Mouse (Mus musculus) left cerebral cortex, postnatal 10 days (tissue): ENCODE data around the gene Arid1b. TPM values are rescaled to one million over a fixed set of nuclear protein-coding genes. Genes with fewer than 3 reads are reported as not detected.
"Not testable (repeated sequence)": the region's sequence is repeated elsewhere in the genome, so short reads cannot be mapped to it uniquely, and the experiment has no call there.

ENCODE experiments used
- DNase-seq, 2 experiments: peaks; one replicate each; pipeline ENCODE4 v3.0.0; 2021 to 2022; ENCODE audit warnings: low spot score in 2 of 2, mixed read lengths in 1 of 2; ENCODE audit errors: extremely low spot score in 1 of 2
- intact Hi-C: fragments of 180-260 bp; cut with DNase I; formaldehyde crosslinking; loops from one replicate; pipeline ENCODE4 v1.15.1; 2025
- total RNA-seq, 2 experiments: library from RNA; stranded (reverse); gene quantifications; 2 replicates each; pipeline ENCODE4 v1.2.3; 2021

Gene Arid1b
- total RNA-seq, 2 experiments from 2014 or later, result 77.4 to 83.3 TPM

GRCm38 (mm10) chr17:5097046-5097445, 102.9 kb downstream of the Arid1b start:
- DNase-seq, result no peak
- intact Hi-C loops, result no loop called here

DNA sequence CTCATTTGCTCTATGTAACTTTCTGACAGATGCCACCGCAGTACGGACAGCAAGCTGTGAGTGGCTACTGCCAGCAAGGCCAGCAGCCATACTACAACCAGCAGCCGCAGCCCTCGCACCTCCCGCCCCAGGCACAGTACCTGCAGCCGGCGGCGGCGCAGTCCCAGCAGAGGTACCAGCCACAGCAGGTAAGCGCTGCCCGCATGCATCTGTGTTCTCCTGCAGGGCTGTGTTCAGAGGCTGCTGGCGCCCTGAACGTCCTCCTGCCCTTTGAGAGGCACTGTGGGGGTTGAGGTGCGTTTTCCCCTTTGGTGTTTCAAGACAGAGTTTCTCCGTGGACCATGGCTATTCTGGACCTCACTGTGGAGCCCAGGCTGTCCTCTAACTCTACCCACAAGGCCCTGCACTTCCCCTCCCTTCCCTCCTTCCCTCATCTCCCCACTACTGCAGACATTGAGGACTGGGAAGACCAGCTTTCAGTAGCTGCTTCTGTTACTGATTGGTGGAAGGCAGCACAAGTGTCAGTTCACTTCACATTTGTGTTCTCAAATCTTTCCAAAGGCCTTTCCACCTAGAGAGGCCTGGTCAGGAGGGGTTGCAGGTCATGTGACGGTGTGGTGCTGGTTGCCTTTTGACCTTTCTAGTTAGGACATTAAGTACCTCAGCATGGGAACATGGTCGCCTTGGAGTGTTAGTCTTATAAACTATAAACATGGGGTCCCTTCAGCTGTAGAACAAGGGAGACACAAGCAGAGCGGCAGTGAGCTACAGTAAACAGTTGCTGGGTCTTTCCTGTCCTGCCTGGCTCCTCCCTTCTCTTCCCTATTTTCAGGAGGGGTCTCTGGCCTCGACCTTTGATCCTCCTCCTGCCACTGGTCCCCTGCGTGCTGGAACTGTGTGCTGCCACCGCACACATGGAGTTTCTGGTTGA, 103.7 kb downstream of the Arid1b start:
- intact Hi-C loops, result no loop called here
- no peak for DNase-seq

GRCm38 (mm10) chr17:5098727-5099126, 104.6 kb downstream of the Arid1b start:
- no peak for DNase-seq
- intact Hi-C loops, result no loop called here

DNA sequence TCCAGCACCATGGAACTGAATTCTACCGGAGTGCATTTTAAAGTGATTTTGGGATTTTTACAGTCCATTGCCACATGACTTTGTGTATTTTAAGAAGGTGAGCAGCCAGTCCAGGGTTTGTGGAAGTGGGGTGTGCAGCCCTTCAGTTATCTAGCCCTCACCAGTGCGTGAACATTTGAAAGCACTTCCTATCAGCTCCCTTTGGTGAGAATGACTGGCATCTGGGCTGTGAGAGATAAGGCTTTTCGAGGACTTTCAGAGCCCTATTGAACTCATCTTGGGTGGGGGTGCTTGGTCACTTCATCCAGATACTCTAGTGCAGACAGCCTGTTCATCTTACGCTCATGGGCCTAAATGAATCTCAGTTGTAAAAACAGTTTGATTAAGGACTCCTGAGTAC, 105.1 kb downstream of the Arid1b start:
- intact Hi-C loops, result no loop called here
- no peak for DNase-seq

GRCm38 (mm10) chr17:5101157-5101556, 107.0 kb downstream of the Arid1b start:
- intact Hi-C loops, result no loop called here

DNA sequence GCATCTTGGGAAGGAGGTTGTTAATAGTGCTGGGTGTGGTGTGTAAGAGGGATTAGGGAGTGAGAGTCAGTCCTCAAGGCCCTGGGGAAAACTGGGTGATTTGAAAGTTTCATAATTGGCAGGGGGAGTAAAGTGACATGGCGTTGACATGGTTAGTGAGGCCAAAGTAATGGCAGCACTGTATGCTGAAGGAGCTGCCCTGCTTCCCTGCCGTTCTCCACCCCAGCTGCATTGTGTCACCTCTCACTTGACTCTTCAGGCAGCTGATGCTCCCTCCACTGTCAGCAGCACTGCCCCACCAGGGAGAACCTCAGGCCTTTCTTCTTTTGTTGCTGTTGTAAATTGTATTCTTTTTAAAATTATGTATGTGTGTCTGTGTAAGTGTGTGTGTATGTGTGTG, 107.8 kb downstream of the Arid1b start:
- intact Hi-C loops, result no loop called here

More at GRCm38 (mm10) chr17:5101157-5101556, 107.0 kb downstream of the Arid1b start:
- no peak for DNase-seq

GRCm38 (mm10) chr17:5105746-5106145, 111.6 kb downstream of the Arid1b start:
- DNase-seq, result no peak
- intact Hi-C loops, result no loop called here

More for the DNA sequence above, 107.8 kb downstream of the Arid1b start:
- DNase-seq, result no peak

DNA sequence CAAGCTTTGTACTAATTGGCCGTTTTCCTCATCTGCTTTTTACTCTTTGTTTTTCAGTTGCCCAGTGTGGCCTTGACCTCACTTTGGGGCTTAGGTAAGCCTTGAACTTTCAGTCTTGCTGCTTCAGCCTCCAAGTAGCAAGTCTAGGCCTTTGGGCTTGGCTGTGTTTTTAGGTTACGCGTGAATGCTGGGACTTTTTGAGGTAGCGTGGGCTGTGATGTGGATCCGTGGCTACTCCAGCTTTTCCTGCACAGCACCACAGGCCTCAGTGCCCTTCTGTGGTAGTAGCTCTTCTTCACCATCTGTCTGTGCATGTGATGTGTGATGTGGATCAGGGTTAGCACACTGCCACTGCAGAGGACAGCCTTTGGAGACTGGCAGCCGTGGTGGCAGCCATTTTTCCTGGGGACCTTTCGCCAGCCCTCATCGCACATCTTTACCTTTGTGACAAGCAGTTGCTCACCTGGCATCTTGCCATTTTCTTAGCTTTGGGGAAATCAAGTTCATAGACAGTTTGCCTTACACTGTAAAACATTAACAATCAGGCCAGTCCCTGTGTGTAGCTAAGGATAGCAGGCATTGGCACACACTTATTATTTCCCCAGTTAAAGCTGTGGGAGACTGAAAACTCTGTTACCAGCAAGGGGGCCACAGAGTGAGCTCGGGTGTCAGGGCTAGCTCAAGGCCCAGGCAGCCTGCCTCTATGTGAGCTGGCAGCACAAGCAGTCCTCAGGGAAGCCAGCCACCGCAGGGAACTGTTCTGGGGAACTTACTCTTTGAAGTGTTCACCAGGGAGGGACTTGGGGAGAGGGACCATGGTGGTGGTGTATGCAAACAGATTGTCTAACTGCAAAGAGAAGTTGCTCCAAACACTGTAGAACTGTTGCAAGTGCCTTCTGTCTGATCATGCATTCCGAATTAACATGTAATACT, 112.4 kb downstream of the Arid1b start:
- intact Hi-C loops, result no loop called here
- DNase-seq, result no peak

- DNase-seq, result no peak
- intact Hi-C loops, result no loop called here
Measured at GRCm38 (mm10) chr17:5107501-5107900, 113.4 kb downstream of the Arid1b start.

GRCm38 (mm10) chr17:5108022-5108421, 113.9 kb downstream of the Arid1b start:
- no peak for DNase-seq
- intact Hi-C loops, result no loop called here

DNA sequence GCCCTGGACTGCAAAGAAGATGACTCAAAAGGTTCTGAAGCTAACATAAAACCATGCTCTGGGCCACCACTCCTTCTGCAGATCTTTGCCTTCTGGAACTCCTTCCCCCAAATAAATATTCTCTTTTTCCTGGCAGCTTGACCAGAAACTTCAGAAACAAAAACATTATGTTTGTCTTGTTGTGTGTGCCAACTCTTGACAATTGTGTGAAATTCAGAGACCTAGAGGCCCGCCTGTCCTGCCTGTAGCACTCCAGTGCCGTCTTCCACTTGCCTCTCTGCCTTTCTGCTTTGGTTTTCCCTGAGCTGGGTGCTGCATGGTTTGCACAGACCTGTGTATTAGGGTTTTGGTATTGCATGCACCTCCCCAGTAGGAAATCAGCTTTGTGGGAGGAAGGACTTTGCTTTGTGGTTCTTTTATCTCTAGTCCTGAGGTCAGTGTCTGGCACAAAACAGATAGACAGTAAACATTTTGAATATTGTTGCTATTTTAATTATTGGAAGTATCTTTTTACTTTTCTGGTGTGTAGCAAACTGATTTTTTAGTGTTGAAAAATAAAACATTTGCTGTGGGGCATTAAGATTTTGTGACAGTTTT, 114.5 kb downstream of the Arid1b start:
- intact Hi-C loops, result no loop called here
- DNase-seq, result no peak

GRCm38 (mm10) chr17:5109343-5109742, 115.2 kb downstream of the Arid1b start:
- DNase-seq, result no peak
- intact Hi-C loops, result no loop called here

GRCm38 (mm10) chr17:5110159-5110558, 116.0 kb downstream of the Arid1b start:
- DNase-seq, result no peak
- intact Hi-C loops, result no loop called here

DNA sequence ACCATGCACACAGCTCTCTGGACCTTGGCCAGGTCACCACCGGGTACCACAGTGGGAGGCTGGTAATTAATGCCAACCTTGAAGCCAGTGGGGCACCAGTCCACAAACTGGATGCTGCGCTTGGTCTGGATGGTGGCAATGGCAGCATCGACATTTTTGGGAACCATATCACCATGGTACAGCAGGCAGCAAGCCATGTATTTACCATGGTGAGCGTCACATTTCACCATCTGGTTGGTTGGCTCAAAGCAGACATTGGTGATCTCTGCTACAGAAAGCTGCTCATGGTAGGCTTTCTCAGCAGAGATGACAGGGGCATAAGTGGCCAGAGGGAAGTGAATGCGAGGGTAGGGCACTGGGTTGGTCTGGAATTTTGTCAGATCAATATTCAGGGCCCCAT, 116.8 kb downstream of the Arid1b start:
- intact Hi-C loops, result not testable (repeated sequence)

GRCm38 (mm10) chr17:5112116-5112515, 118.0 kb downstream of the Arid1b start:
- DNase-seq, result no peak
- intact Hi-C loops, result no loop called here

More for the DNA sequence above, 116.8 kb downstream of the Arid1b start:
- not testable (repeated sequence) for DNase-seq

DNA sequence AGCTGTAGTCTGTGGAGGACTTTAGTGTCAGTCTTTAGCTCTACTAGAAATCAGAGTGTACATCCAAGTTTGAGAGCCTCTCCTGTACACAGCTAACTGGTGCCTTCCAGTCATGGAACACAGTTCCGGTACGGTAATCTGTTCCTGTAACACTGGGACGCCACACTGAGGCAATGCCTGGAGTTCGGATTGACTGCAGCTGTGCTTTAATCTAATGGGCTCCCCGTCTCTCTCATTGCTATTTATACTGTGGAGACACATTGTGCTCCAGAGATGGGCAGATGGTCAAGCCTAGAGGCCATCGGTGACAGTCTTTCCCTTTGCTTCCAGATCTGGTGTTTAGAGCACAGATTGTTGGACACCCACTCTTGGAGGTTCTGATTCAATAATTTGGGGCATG, 121.8 kb downstream of the Arid1b start:
- DNase-seq, result no peak
- intact Hi-C loops, result no loop called here

- intact Hi-C loops, result no loop called here
- no peak for DNase-seq
Measured at GRCm38 (mm10) chr17:5116990-5117389, 122.9 kb downstream of the Arid1b start.

GRCm38 (mm10) chr17:5118171-5118570, 124.0 kb downstream of the Arid1b start:
- no peak for DNase-seq
- intact Hi-C loops, result no loop called here

GRCm38 (mm10) chr17:5124643-5125042, 130.5 kb downstream of the Arid1b start:
- DNase-seq, result no peak
- intact Hi-C loops, result no loop called here
